In the genomic region with DNA sequence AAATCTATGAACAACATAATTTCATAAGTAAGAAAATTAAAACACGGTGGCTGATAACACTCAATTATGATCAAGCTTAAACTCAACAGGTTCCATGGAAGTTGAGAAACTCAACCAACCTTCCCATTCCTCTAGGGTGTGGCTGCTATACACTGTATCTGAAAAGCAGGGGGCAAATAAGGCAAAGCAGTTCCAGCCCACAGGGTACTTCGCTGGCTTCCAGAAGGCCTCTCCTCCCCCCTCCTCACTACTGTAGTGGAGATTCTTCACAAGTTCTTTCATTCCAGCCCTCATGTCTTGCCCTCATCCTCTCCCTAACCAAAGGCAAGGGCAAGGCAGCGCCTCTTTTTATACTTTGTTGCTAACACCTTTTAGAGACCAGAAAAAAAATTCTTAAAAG, we compare ENCODE assay signal across 25 mouse cellular contexts. TPM values are rescaled to one million over a fixed set of nuclear protein-coding genes. Genes with fewer than 3 reads are reported as not detected.
DNase-seq lines count a peak whose midpoint lies in the region; ATAC-seq and TF ChIP-seq lines count a peak whose summit lies in the region.
"Had no signal": no experiment of that assay in that cellular context is flagged by ENCODE, and none has a peak within 500 bp of the region (broad histone marks: within the 10 kb centered on the region; RNA-seq: fewer than 3 reads in every experiment).

No protein-coding gene starts in this region.

- H3K4me2 ChIP-seq in stomach, embryonic 16.5 days (ENCODE audit: low read depth, low read length): no peak overlapping the region
- H3K4me2 ChIP-seq: forebrain, embryonic 13.5 days; heart, embryonic 13.5 days; hindbrain, embryonic 14.5 days had no signal

- H3K9me3 ChIP-seq in stomach, embryonic 16.5 days (replicated peaks; ENCODE audit: control insufficient read depth, low read length): no peaks in the 10 kb centered on the region
- H3K9me3 ChIP-seq: forebrain, embryonic 10.5 days; forebrain, embryonic 13.5 days; G1E; heart, embryonic 10.5 days; heart, embryonic 13.5 days had no signal

- intact Hi-C loops in heart, postnatal 14 days (cut with DNase I): no loop called here
- intact Hi-C loops in heart, postnatal 25 days (cut with DNase I): no loop called here

- H3K27me3 ChIP-seq in thymus, adult 2 months (ENCODE audit: control insufficient read depth, insufficient read depth, low read length): no peaks in the 10 kb centered on the region
- no peaks in the 10 kb centered on the region for H3K27me3 ChIP-seq in stomach, embryonic 16.5 days (ENCODE audit: control insufficient read depth, insufficient read depth, low read length)
- H3K27me3 ChIP-seq: forebrain, embryonic 13.5 days; heart, embryonic 13.5 days had no signal

- ATAC-seq in stomach, embryonic 16.5 days (ENCODE audit: insufficient read depth, low FRiP score): no peak
- ATAC-seq: forebrain, embryonic 13.5 days; forebrain, embryonic 16.5 days; hindbrain, postnatal 0 days; inflammation-experienced regulatory T-cells, adult 6 months had no signal

- DNase-seq in heart, adult 11 months: peak; percentile 53
- DNase-seq in heart, postnatal 14 days: no peak
- no peak for DNase-seq in thymus, adult 2 months
- no peak for DNase-seq in thymus, postnatal 0 days (ENCODE audit: low spot score)
- no peak for DNase-seq in frontal cortex, adult 2 months (ENCODE audit: extremely low spot score in 1 of 2, low spot score in 1 of 2)
- DNase-seq in heart, postnatal 25 days (ENCODE audit: low spot score): no peak
- DNase-seq: adrenal gland, adult 2 months; adrenal gland, postnatal 14 days; cerebellum, adult 18-20 months; cerebellum, adult 9-10 months; cerebellum, postnatal 14 days; gastrocnemius, adult 2 months; gastrocnemius, postnatal 14 days; heart, adult 2 months; heart, postnatal 4 days had no signal

- H3K36me3 ChIP-seq in thymus, adult 2 months (ENCODE audit: control insufficient read depth, insufficient read depth, low read length): peaks cover 44% of the 10 kb centered on the region
- peaks cover 26% of the 10 kb centered on the region for H3K36me3 ChIP-seq in stomach, embryonic 16.5 days (ENCODE audit: control insufficient read depth, insufficient read depth, low read length)

- no peak for TF ChIP-seq POLR2A in thymus, adult 2 months (IDR thresholded peaks at IDR 0.05; ENCODE audit: control insufficient read depth, extremely low read depth, insufficient read depth, low read length, poor library complexity)

- TF ChIP-seq CTCF in thymus, adult 2 months (IDR thresholded peaks at IDR 0.05; ENCODE audit: borderline replicate concordance, control insufficient read depth, extremely low read depth, insufficient read depth, low read length, poor library complexity): no peak

- peaks cover 5% of the 10 kb centered on the region; the same call in 1 of the 2 replicates for H3K4me1 ChIP-seq in thymus, adult 2 months (replicated peaks; ENCODE audit: control insufficient read depth, insufficient read depth, low read length)
- no peaks in the 10 kb centered on the region for H3K4me1 ChIP-seq in stomach, embryonic 16.5 days (ENCODE audit: control insufficient read depth, insufficient read depth, low read length)
- H3K4me1 ChIP-seq: forebrain, embryonic 10.5 days; forebrain, embryonic 13.5 days; heart, embryonic 10.5 days; heart, embryonic 13.5 days had no signal

- H3K9ac ChIP-seq in stomach, embryonic 16.5 days (ENCODE audit: low read length): no peak overlapping the region
- H3K9ac ChIP-seq: forebrain, embryonic 13.5 days; heart, embryonic 13.5 days; hindbrain, embryonic 14.5 days had no signal

- 66% methylated on average over 3 of the region's 3 CpGs for WGBS in thymus, adult 2 months
- WGBS in stomach, embryonic 16.5 days: 93% methylated on average over 3 of the region's 3 CpGs

- H3K4me3 ChIP-seq in thymus, adult 2 months (ENCODE audit: control insufficient read depth, insufficient read depth, low read length): no peak overlapping the region
- no peak overlapping the region for H3K4me3 ChIP-seq in stomach, embryonic 16.5 days (replicated peaks; ENCODE audit: low read length)
- H3K4me3 ChIP-seq: forebrain, embryonic 10.5 days; forebrain, embryonic 13.5 days; gastrocnemius, adult 2 months; heart, adult 2 months; heart, embryonic 10.5 days; heart, embryonic 13.5 days had no signal

- peak overlapping the region; percentile 58 for H3K27ac ChIP-seq in thymus, adult 2 months (ENCODE audit: control insufficient read depth, insufficient read depth, low read length)
- H3K27ac ChIP-seq in stomach, embryonic 16.5 days (ENCODE audit: low read length): peak overlapping the region; percentile 46; the same call in 1 of the 2 replicates
- H3K27ac ChIP-seq: forebrain, embryonic 10.5 days; forebrain, embryonic 13.5 days; gastrocnemius, adult 2 months; heart, adult 2 months; heart, embryonic 10.5 days; heart, embryonic 13.5 days; hindbrain, embryonic 14.5 days; hindbrain, postnatal 0 days had no signal

RNA-seq across cellular contexts. Expression of gene Slc30a5, which starts 9.4 kb away (rescaled TPM):
- 10 to 100 TPM; 23.6 to 24.8 TPM for total RNA-seq in heart, postnatal 14 days (2021)
- polyA plus RNA-seq in thymus, adult 2 months (2012; rRNA removed): 31.4 and 33.4 TPM in 2 replicates
- 43.2 and 45.8 TPM in 2 replicates for polyA plus RNA-seq in thymus, postnatal 0 days (2015; fragmentation: Nextera tagmentation; extraction: Ambion mirVana)
- polyA plus RNA-seq in stomach, embryonic 16.5 days (2015; fragmentation: Nextera tagmentation; extraction: Ambion mirVana): 47.3 and 53.7 TPM in 2 replicates
- polyA plus RNA-seq in frontal cortex, adult 2 months (2012; rRNA removed): 42.0 and 43.4 TPM in 2 replicates
- 10 to 100 TPM; 20.5 to 23.8 TPM for total RNA-seq in heart, postnatal 25 days (2021)

RNA-seq across cellular contexts. Expression of gene Ccnb1, which starts 37.5 kb away (rescaled TPM):
- total RNA-seq in heart, postnatal 14 days (2021): 10 to 100 TPM in 1 of 2 experiments, 1 to 10 TPM in 1; 4.7 to 13.4 TPM
- 63.7 and 76.8 TPM in 2 replicates for polyA plus RNA-seq in thymus, adult 2 months (2012; rRNA removed)
- 223 and 233 TPM in 2 replicates for polyA plus RNA-seq in thymus, postnatal 0 days (2015; fragmentation: Nextera tagmentation; extraction: Ambion mirVana)
- 173 and 187 TPM in 2 replicates for polyA plus RNA-seq in stomach, embryonic 16.5 days (2015; fragmentation: Nextera tagmentation; extraction: Ambion mirVana)
- polyA plus RNA-seq in frontal cortex, adult 2 months (2012; rRNA removed): 1.5 and 1.6 TPM in 2 replicates
- total RNA-seq in heart, postnatal 25 days (2021): 1 to 10 TPM in 1 of 2 experiments, under 1 TPM in 1; 0.55 to 1.4 TPM
- total RNA-seq: gastrocnemius, adult 2 months had no signal

RNA-seq across cellular contexts. Expression of gene Cenph, which starts 48.2 kb away (rescaled TPM):
- under 1 TPM; 0.36 to 0.80 TPM for total RNA-seq in heart, postnatal 14 days (2021)
- 4.0 and 5.6 TPM in 2 replicates for polyA plus RNA-seq in thymus, adult 2 months (2012; rRNA removed)
- polyA plus RNA-seq in thymus, postnatal 0 days (2015; fragmentation: Nextera tagmentation; extraction: Ambion mirVana): 36.9 TPM in 2 replicates
- polyA plus RNA-seq in stomach, embryonic 16.5 days (2015; fragmentation: Nextera tagmentation; extraction: Ambion mirVana): 24.9 and 25.7 TPM in 2 replicates
- polyA plus RNA-seq in frontal cortex, adult 2 months (2012; rRNA removed): 1.7 TPM in 2 replicates
- total RNA-seq in heart, postnatal 25 days (2021): under 1 TPM in 1 of 2 experiments, not detected in 1; 0.20 TPM
- total RNA-seq: gastrocnemius, adult 2 months had no signal

Comparison
In these comparisons a context has a peak if more than half of its experiments do, and no peak if none do; other contexts are left out.
1. RNA of gene Ccnb1, which starts 37.5 kb away (polyA plus RNA-seq): 223 to 233 TPM in thymus, postnatal 0 days, 173 to 187 TPM in stomach, embryonic 16.5 days and 63.7 to 76.8 TPM in thymus, adult 2 months; 1.5 to 1.6 TPM in frontal cortex, adult 2 months; every median in the first group is over 10 times any median in the second.